Mouse (Mus musculus): ENCODE data around the gene Lgr5. TPM values are rescaled to one million over a fixed set of nuclear protein-coding genes. Genes with fewer than 3 reads are reported as not detected.

The Lgr5 gene
- under 1 TPM in 1 of 2 experiments, not detected in 1; 0.21 TPM for total RNA-seq (2023)

DNA sequence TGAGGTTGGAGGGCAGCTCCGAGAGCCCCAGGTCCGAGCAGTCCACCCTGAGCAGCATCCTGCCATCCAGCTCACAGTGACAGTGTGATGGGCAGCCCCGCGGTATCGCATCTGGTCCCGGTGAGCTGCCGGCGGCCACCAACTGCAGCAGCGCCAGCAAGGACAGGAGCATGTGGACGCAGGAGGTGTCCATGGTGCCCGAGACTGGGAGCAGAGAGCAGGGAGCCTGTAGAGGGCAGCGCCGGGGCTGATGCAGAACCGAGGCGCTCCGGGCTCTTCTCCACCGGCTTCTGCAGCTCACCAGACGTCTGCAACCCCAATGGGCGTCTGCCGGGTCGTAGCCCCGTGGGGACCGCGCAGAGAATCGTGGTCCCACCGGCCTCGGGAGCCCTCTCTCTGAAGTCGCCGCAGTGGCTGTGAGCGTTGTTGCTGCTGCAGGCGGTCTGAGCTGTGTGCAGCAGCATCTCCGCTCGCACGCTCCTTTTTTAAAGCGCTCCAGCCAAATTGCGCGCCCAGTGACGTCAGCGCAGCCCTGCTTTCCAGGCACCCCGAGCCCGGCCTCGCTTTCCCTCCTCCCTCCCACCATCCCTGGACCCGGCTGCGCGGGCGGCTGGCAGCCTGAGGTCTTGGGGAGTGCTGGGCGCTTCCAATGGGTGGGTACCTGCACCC is at the start of gene Lgr5:
Gene Lgr5 (minus strand): TSS at position 480 of the 669 bp plus-strand sequence.

GRCm38 (mm10) chr10:115569712-115570491 is 17.7 kb downstream of the Lgr5 start, which contains the start of gene A930009A15Rik:
Gene A930009A15Rik (plus strand): TSS chr10:115569986.

Other genes with a start within 250 kb of the Lgr5 start
- 10 to 100 TPM; 33.1 to 35.5 TPM for gene Tmem19, start 225.3 kb downstream of the Lgr5 start, total RNA-seq (2023)
- 10 to 100 TPM in 1 of 2 experiments, 1 to 10 TPM in 1; 8.7 to 12.6 TPM for gene Thap2, start 203.3 kb downstream of the Lgr5 start, total RNA-seq (2023)
- gene Zfc3h1, start 202.8 kb downstream of the Lgr5 start, total RNA-seq (2023) = 10 to 100 TPM; 81.7 to 88.9 TPM
- not detected for gene A930009A15Rik, start 17.8 kb downstream of the Lgr5 start, total RNA-seq (2023)
- under 1 TPM in 1 of 2 experiments, not detected in 1; 0.41 TPM for gene Tspan8, start 229.1 kb upstream of the Lgr5 start, total RNA-seq (2023)

All from T-cell, adult 66 days (primary cell).